Comparison of ENCODE assay signal across 8 mouse cellular contexts in genomic region chr4:133371621-133372277, GRCm38 (mm10). TPM values are rescaled to one million over a fixed set of nuclear protein-coding genes. Genes with fewer than 3 reads are reported as not detected.
DNase-seq lines count a peak whose midpoint lies in the region; ATAC-seq and TF ChIP-seq lines count a peak whose summit lies in the region.

No protein-coding gene starts in this region.

- H3K36me3 ChIP-seq in hindbrain, embryonic 15.5 days: no peaks in the 10 kb centered on the region
- H3K36me3 ChIP-seq in macrophage (ENCODE audit: inconsistent target): no peaks in the 10 kb centered on the region

- ATAC-seq in hindbrain, embryonic 15.5 days (ENCODE audit: low FRiP score, low read depth): no peak

- 18% methylated on average over 7 of the region's 7 CpGs for WGBS in bone marrow, adult 2 months
- 78% methylated on average over 7 of the region's 7 CpGs for WGBS in hindbrain, embryonic 15.5 days
- WGBS in macrophage (ENCODE audit: missing documents): 26% methylated on average over 7 of the region's 7 CpGs

- H3K4me2 ChIP-seq in hindbrain, embryonic 15.5 days: peak overlapping the region; percentile 69

- H3K27me3 ChIP-seq in hindbrain, embryonic 15.5 days: no peaks in the 10 kb centered on the region

- peak overlapping the region; percentile 90 for H3K4me3 ChIP-seq in bone marrow, adult 2 months (replicated peaks; ENCODE audit: control insufficient read depth, low read depth, low read length)
- peak overlapping the region; percentile 85 for H3K4me3 ChIP-seq in hindbrain, embryonic 15.5 days
- peak overlapping the region; percentile 95 for H3K4me3 ChIP-seq in macrophage (ENCODE audit: inconsistent target)

- H3K9me3 ChIP-seq in hindbrain, embryonic 15.5 days: no peaks in the 10 kb centered on the region

- H3K27ac ChIP-seq in bone marrow, adult 2 months (ENCODE audit: control insufficient read depth, insufficient read depth, low read depth, low read length, poor library complexity): peak overlapping the region; percentile 24
- no peak overlapping the region for H3K27ac ChIP-seq in hindbrain, embryonic 15.5 days (replicated peaks)
- 0 out of 2 replicates have a peak overlapping the region, but pooled peaks have one; percentile 12 for H3K27ac ChIP-seq in macrophage

- intact Hi-C loops in heart, postnatal 25 days (cut with DNase I): no loop called here

- no peak for TF ChIP-seq CTCF in bone marrow, adult 2 months (IDR thresholded peaks at IDR 0.05; ENCODE audit: control insufficient read depth, insufficient read depth, low read length)

- TF ChIP-seq POLR2A in bone marrow, adult 2 months (IDR thresholded peaks at IDR 0.05; ENCODE audit: borderline replicate concordance, control insufficient read depth, low read depth, low read length): no peak

- peaks cover 71% of the 10 kb centered on the region for H3K79me2 ChIP-seq in macrophage (ENCODE audit: inconsistent target)

- DNase-seq in heart, adult 11 months: peak; percentile 91
- DNase-seq in heart, postnatal 25 days (ENCODE audit: low spot score): no peak
- no peak for DNase-seq in frontal cortex, postnatal 14 days (ENCODE audit: low spot score in 2 of 2)
- DNase-seq in thymus, postnatal 0 days (ENCODE audit: low spot score): no peak
- DNase-seq in adrenal gland, postnatal 4 days (ENCODE audit: low spot score in 2 of 2): no peak

- peak overlapping the region; percentile 21; the same call in 1 of the 2 replicates for H3K9ac ChIP-seq in hindbrain, embryonic 15.5 days

- peaks cover 4% of the 10 kb centered on the region; the same call in 1 of the 2 replicates for H3K4me1 ChIP-seq in bone marrow, adult 2 months (ENCODE audit: control insufficient read depth, insufficient read depth, low read length)
- H3K4me1 ChIP-seq in hindbrain, embryonic 15.5 days (replicated peaks): peaks cover 57% of the 10 kb centered on the region

RNA-seq across cellular contexts. Expression of gene Slc9a1, which starts 2.2 kb away (rescaled TPM):
- 10 to 100 TPM; 16.3 to 20.0 TPM for total RNA-seq in heart, postnatal 25 days (2021)
- polyA plus RNA-seq in bone marrow, adult 2 months (2011; ENCODE audit: insufficient read depth, insufficient read length, low replicate concordance, missing spikeins): 16.6 and 31.3 TPM in 2 replicates
- 8.1 and 10.1 TPM in 2 replicates for polyA plus RNA-seq in hindbrain, embryonic 15.5 days (2015; fragmentation: Nextera tagmentation; extraction: Ambion mirVana)
- total RNA-seq in macrophage (2018; cell fraction: chromatin; rRNA removed): 10 to 100 TPM; 26.4 to 88.9 (median 67.3) TPM
- total RNA-seq in macrophage (2018; cell fraction: cytosol; rRNA removed): 10 to 100 TPM; 20.6 to 46.9 (median 31.9) TPM
- 100 to 1,000 TPM in 1 of 26 experiments, 10 to 100 TPM in 25; 42.2 to 108 (median 67.0) TPM for total RNA-seq in macrophage (2018; cell fraction: nucleus; rRNA removed)
- polyA plus RNA-seq in macrophage (2018): 18.3 to 27.4 TPM (median 23.8 TPM) in 3 replicates
- polyA plus RNA-seq in thymus, postnatal 0 days (2015; fragmentation: Nextera tagmentation; extraction: Ambion mirVana): 5.2 and 6.2 TPM in 2 replicates
- 10 to 100 TPM; 52.9 to 54.4 TPM for total RNA-seq in adrenal gland, postnatal 4 days (2021)

RNA-seq across cellular contexts. Expression of gene Wdtc1, which starts 18.5 kb away (rescaled TPM):
- 10 to 100 TPM; 81.2 to 82.7 TPM for total RNA-seq in heart, postnatal 25 days (2021)
- polyA plus RNA-seq in bone marrow, adult 2 months (2011; ENCODE audit: insufficient read depth, insufficient read length, low replicate concordance, missing spikeins): 9.5 and 14.6 TPM in 2 replicates
- polyA plus RNA-seq in hindbrain, embryonic 15.5 days (2015; fragmentation: Nextera tagmentation; extraction: Ambion mirVana): 22.7 and 24.0 TPM in 2 replicates
- 10 to 100 TPM; 12.4 to 41.2 (median 26.6) TPM for total RNA-seq in macrophage (2018; cell fraction: chromatin; rRNA removed)
- 10 to 100 TPM; 18.2 to 35.7 (median 26.8) TPM for total RNA-seq in macrophage (2018; cell fraction: cytosol; rRNA removed)
- total RNA-seq in macrophage (2018; cell fraction: nucleus; rRNA removed): 10 to 100 TPM; 19.2 to 33.6 (median 24.4) TPM
- 19.3 to 24.9 TPM (median 22.8 TPM) in 3 replicates for polyA plus RNA-seq in macrophage (2018)
- 13.6 and 14.2 TPM in 2 replicates for polyA plus RNA-seq in thymus, postnatal 0 days (2015; fragmentation: Nextera tagmentation; extraction: Ambion mirVana)
- total RNA-seq in adrenal gland, postnatal 4 days (2021): 10 to 100 TPM; 36.3 to 39.9 TPM
